Comparison of ENCODE assay signal across 10 mouse cellular contexts in genomic region chr9:120778423-120778822, GRCm38 (mm10).
DNase-seq lines count a peak whose midpoint lies in the region; ATAC-seq and TF ChIP-seq lines count a peak whose summit lies in the region.
"Had no signal": no experiment of that assay in that cellular context is flagged by ENCODE, and none has a peak within 500 bp of the region (broad histone marks: within the 10 kb centered on the region; RNA-seq: fewer than 3 reads in every experiment).

No protein-coding gene starts in this region.

- WGBS in heart, embryonic 14.5 days = 21% methylated on average over 2 of the region's 2 CpGs
- WGBS in limb, embryonic 10.5 days = 50% methylated on average over 2 of the region's 2 CpGs
- 41% methylated on average over 2 of the region's 2 CpGs for WGBS in stomach, embryonic 14.5 days

- no peaks in the 10 kb centered on the region for H3K36me3 ChIP-seq in heart, embryonic 14.5 days (ENCODE audit: control insufficient read depth, insufficient read depth, low read length)
- no peaks in the 10 kb centered on the region for H3K36me3 ChIP-seq in limb, embryonic 10.5 days
- H3K36me3 ChIP-seq in stomach, embryonic 14.5 days (ENCODE audit: control insufficient read depth, insufficient read depth, low read length) = no peaks in the 10 kb centered on the region
- H3K36me3 ChIP-seq: G1E had no signal

- no peaks in the 10 kb centered on the region for H3K9me3 ChIP-seq in heart, embryonic 14.5 days (ENCODE audit: control insufficient read depth, low read length)
- H3K9me3 ChIP-seq in limb, embryonic 10.5 days (replicated peaks) = no peaks in the 10 kb centered on the region
- H3K9me3 ChIP-seq in stomach, embryonic 14.5 days (ENCODE audit: control insufficient read depth, low read depth, low read length) = no peaks in the 10 kb centered on the region
- H3K9me3 ChIP-seq: G1E had no signal

- no peak for DNase-seq in layer of hippocampus, adult 2 months (ENCODE audit: low spot score in 2 of 2)
- DNase-seq in layer of hippocampus, postnatal 36 days = no peak
- DNase-seq in limb, embryonic 10.5 days (ENCODE audit: low spot score) = no peak
- DNase-seq in thymus, postnatal 25 days = no peak
- DNase-seq in left cerebral cortex, adult 18-20 months (ENCODE audit: low spot score in 2 of 2) = no peak
- DNase-seq in urinary bladder, postnatal 4 days (ENCODE audit: low spot score in 2 of 2) = no peak
- DNase-seq: cerebellum, adult 18-20 months had no signal

- no peak overlapping the region for H3K4me2 ChIP-seq in heart, embryonic 14.5 days (ENCODE audit: low read length)
- no peak overlapping the region for H3K4me2 ChIP-seq in stomach, embryonic 14.5 days (replicated peaks; ENCODE audit: low read depth, low read length)

- H3K27ac ChIP-seq in layer of hippocampus, adult 2 months = peak overlapping the region; percentile 72; the same call in 1 of the 2 replicates
- peak overlapping the region; percentile 75 to 85 for H3K27ac ChIP-seq in heart, embryonic 14.5 days (replicated peaks in 1 of 2; ENCODE audit: control insufficient read depth in 1 of 2, insufficient read depth in 1 of 2, low read depth in 2 of 2, low read length in 2 of 2)
- H3K27ac ChIP-seq in limb, embryonic 10.5 days = 0 out of 2 replicates have a peak overlapping the region, but pooled peaks have one; percentile 10
- H3K27ac ChIP-seq in stomach, embryonic 14.5 days (ENCODE audit: low read length) = peak overlapping the region; percentile 27; the same call in 1 of the 2 replicates

- TF ChIP-seq CTCF in layer of hippocampus, adult 2 months (conservative IDR thresholded peaks at IDR 0.05) = no peak

- peaks cover 14 to 25% of the 10 kb centered on the region in 2 experiments for H3K4me1 ChIP-seq in heart, embryonic 14.5 days (ENCODE audit: control insufficient read depth in 2 of 2, insufficient read depth in 2 of 2, low read length in 2 of 2)
- H3K4me1 ChIP-seq in limb, embryonic 10.5 days = peaks cover 30% of the 10 kb centered on the region
- H3K4me1 ChIP-seq in stomach, embryonic 14.5 days (ENCODE audit: control insufficient read depth, insufficient read depth, low read length) = peaks cover 14% of the 10 kb centered on the region

- no peak overlapping the region for H3K9ac ChIP-seq in heart, embryonic 14.5 days (ENCODE audit: low read length)
- H3K9ac ChIP-seq in stomach, embryonic 14.5 days (replicated peaks; ENCODE audit: low read depth, low read length) = no peak overlapping the region

- peak; percentile 59 for ATAC-seq in heart, embryonic 14.5 days (ENCODE audit: insufficient number of reproducible peaks, insufficient read depth, low FRiP score, low read depth)
- ATAC-seq in stomach, embryonic 14.5 days (ENCODE audit: insufficient number of reproducible peaks, insufficient read depth, low FRiP score, low read depth) = no peak

- no peak overlapping the region for H3K4me3 ChIP-seq in layer of hippocampus, adult 2 months
- no peak overlapping the region for H3K4me3 ChIP-seq in heart, embryonic 14.5 days (ENCODE audit: control insufficient read depth in 1 of 2, insufficient read depth in 1 of 2, low read depth in 1 of 2, low read length in 2 of 2)
- no peak overlapping the region for H3K4me3 ChIP-seq in limb, embryonic 10.5 days
- no peak overlapping the region for H3K4me3 ChIP-seq in stomach, embryonic 14.5 days (ENCODE audit: low read depth, low read length)

- H3K27me3 ChIP-seq in heart, embryonic 14.5 days (ENCODE audit: control insufficient read depth, insufficient read depth, low read length) = no peaks in the 10 kb centered on the region
- H3K27me3 ChIP-seq in limb, embryonic 10.5 days (ENCODE audit: low read depth, poor library complexity, severe bottlenecking) = no peaks in the 10 kb centered on the region
- no peaks in the 10 kb centered on the region for H3K27me3 ChIP-seq in stomach, embryonic 14.5 days (ENCODE audit: control insufficient read depth, insufficient read depth, low read length)

Comparison
In these comparisons a context has a peak if more than half of its experiments do, and no peak if none do; other contexts are left out.
1. H3K27ac ChIP-seq: peak in every context shown above with its lines; median percentile 80 in heart, embryonic 14.5 days; 72 in layer of hippocampus, adult 2 months; 27 in stomach, embryonic 14.5 days; 10 in limb, embryonic 10.5 days.